Mouse (Mus musculus) CH12.LX (cell line): ENCODE results near the gene Phyhd1. TPM values are rescaled to one million over a fixed set of nuclear protein-coding genes. Genes with fewer than 3 reads are reported as not detected.

Source experiments
- DNase-seq: peaks from one replicate; pipeline ENCODE4 v3.0.0-alpha.2; 2013; ENCODE audit errors: extremely low read depth
- H3K27ac ChIP-seq: 2 replicates; pipeline ENCODE4 v1.5.1; 2012; ENCODE audit warnings: low read depth, mild to moderate bottlenecking, control low read depth, moderate library complexity; ENCODE audit not compliant: insufficient read depth
- H3K27me3 ChIP-seq: replicated peaks from 2 replicates; pipeline ENCODE3; 2012; ENCODE audit warnings: inconsistent platforms
- H3K36me3 ChIP-seq, 2 experiments: replicated peaks in 1 of 2; 2 replicates each; pipeline versions ENCODE3 to v1.6.1; 2012; ENCODE audit warnings: inconsistent platforms in 1 of 2, low read length in 1 of 2, mild to moderate bottlenecking in 1 of 2, mixed read lengths in 1 of 2, moderate library complexity in 1 of 2; ENCODE audit not compliant: control insufficient read depth in 1 of 2, insufficient read depth in 1 of 2
- H3K4me1 ChIP-seq, 2 experiments: 2 replicates each; pipeline ENCODE4 v1.6.1; 2012; ENCODE audit warnings: inconsistent platforms in 1 of 2, moderate library complexity in 1 of 2; ENCODE audit not compliant: insufficient read depth in 2 of 2, control insufficient read depth in 1 of 2
- H3K4me2 ChIP-seq: 2 replicates; pipeline ENCODE4 v1.6.1; 2012; ENCODE audit warnings: low read depth, mild to moderate bottlenecking, control low read depth; ENCODE audit not compliant: poor library complexity, insufficient read depth, severe bottlenecking
- H3K4me3 ChIP-seq, 3 experiments: fragments of 150-350 bp in 1 of 3; sonication (generic) in 1 of 3; replicated peaks in 1 of 3; 2 replicates each; pipeline versions ENCODE3 to v1.5.1; 2011 to 2012; ENCODE audit warnings: low read depth in 2 of 3, low read length in 2 of 3, mild to moderate bottlenecking in 2 of 3, moderate library complexity in 2 of 3, control low read depth in 1 of 3, improper control_type of control experiment in 1 of 3, inconsistent platforms in 1 of 3, mixed read lengths in 1 of 3; ENCODE audit not compliant: poor library complexity in 1 of 3
- H3K79me2 ChIP-seq: replicated peaks from 2 replicates; pipeline ENCODE4 v1.6.1; 2012; ENCODE audit warnings: mild to moderate bottlenecking, moderate library complexity; ENCODE audit not compliant: control insufficient read depth, poor library complexity, insufficient read depth, severe bottlenecking; ENCODE audit errors: extremely low read depth
- H3K9ac ChIP-seq: 2 replicates; pipeline ENCODE4 v1.6.1; 2012; ENCODE audit warnings: low read depth, mild to moderate bottlenecking, control low read depth, moderate library complexity; ENCODE audit not compliant: insufficient read depth
- H3K9me3 ChIP-seq: replicated peaks from 2 replicates; pipeline ENCODE3; 2012; ENCODE audit warnings: low read length, inconsistent platforms, mixed read lengths
- BHLHE40 ChIP-seq: IDR thresholded peaks from 2 replicates; pipeline ENCODE4 v1.6.1; 2011; ENCODE audit warnings: mild to moderate bottlenecking, low read depth, low read length, improper control_type of control experiment
- CHD1 ChIP-seq: IDR thresholded peaks from 2 replicates; pipeline ENCODE4 v1.6.1; 2012; ENCODE audit warnings: low read depth, low read length, improper control_type of control experiment, inconsistent platforms
- CHD2 ChIP-seq: IDR thresholded peaks from 2 replicates; pipeline ENCODE4 v1.6.1; 2011; ENCODE audit warnings: low read length, improper control_type of control experiment
- ELF1 ChIP-seq: IDR thresholded peaks from 2 replicates; pipeline ENCODE4 v1.6.1; 2014; ENCODE audit warnings: low read depth, mild to moderate bottlenecking, inconsistent platforms, low read length, improper control_type of control experiment
- EP300 ChIP-seq: IDR thresholded peaks from 2 replicates; pipeline ENCODE4 v1.6.1; 2011; ENCODE audit warnings: low read length, improper control_type of control experiment
- HCFC1 ChIP-seq: IDR thresholded peaks from 2 replicates; pipeline ENCODE4 v1.6.1; 2012; ENCODE audit warnings: low read depth, mild to moderate bottlenecking, inconsistent platforms, low read length, improper control_type of control experiment
- JUN ChIP-seq: IDR thresholded peaks from 2 replicates; pipeline ENCODE4 v1.6.1; 2011; ENCODE audit warnings: low read depth, mild to moderate bottlenecking, low read length, improper control_type of control experiment, moderate library complexity; ENCODE audit not compliant: insufficient read depth
- JUND ChIP-seq: conservative IDR thresholded peaks from 2 replicates; pipeline ENCODE4 v1.6.1; 2011; ENCODE audit warnings: low read depth, low read length, improper control_type of control experiment
- MAFK ChIP-seq: IDR thresholded peaks from 2 replicates; pipeline ENCODE4 v1.6.1; 2011; ENCODE audit warnings: low read length, improper control_type of control experiment; ENCODE audit not compliant: insufficient replicate concordance
- MAX ChIP-seq: IDR thresholded peaks from 2 replicates; pipeline ENCODE4 v1.6.1; 2011; ENCODE audit warnings: low read length, improper control_type of control experiment
- MAZ ChIP-seq: IDR thresholded peaks from 2 replicates; pipeline ENCODE4 v1.6.1; 2012; ENCODE audit warnings: low read depth, mild to moderate bottlenecking, inconsistent platforms, low read length, improper control_type of control experiment, moderate library complexity
- MEF2A ChIP-seq: IDR thresholded peaks from 2 replicates; pipeline ENCODE4 v1.6.1; 2014; ENCODE audit warnings: low read depth, mild to moderate bottlenecking, inconsistent platforms, low read length, improper control_type of control experiment, borderline replicate concordance
- MYC ChIP-seq: IDR thresholded peaks from 2 replicates; pipeline ENCODE4 v1.6.1; 2011; ENCODE audit warnings: low read depth, mild to moderate bottlenecking, improper control_type of control experiment, low read length
- POLR2AphosphoS2 ChIP-seq: IDR thresholded peaks from 2 replicates; pipeline ENCODE4 v1.6.1; 2011; ENCODE audit warnings: low read depth, low read length, improper control_type of control experiment
- SIN3A ChIP-seq: IDR thresholded peaks from 2 replicates; pipeline ENCODE4 v1.6.1; 2012; ENCODE audit warnings: low read length, improper control_type of control experiment, inconsistent platforms
- SMC3 ChIP-seq: IDR thresholded peaks from 2 replicates; pipeline ENCODE4 v1.6.1; 2011; ENCODE audit warnings: low read depth, low read length, improper control_type of control experiment
- TBP ChIP-seq: conservative IDR thresholded peaks from 2 replicates; pipeline ENCODE4 v1.6.1; 2011; ENCODE audit warnings: low read depth, low read length, improper control_type of control experiment
- USF2 ChIP-seq: conservative IDR thresholded peaks from 2 replicates; pipeline ENCODE4 v1.6.1; 2011; ENCODE audit warnings: low read depth, low read length, improper control_type of control experiment
- dilution Hi-C: fragments of 300-500 bp; cut with MboI; formaldehyde crosslinking; loops from 2 replicates; pipeline ENCODE4 v1.14.3; 2020; ENCODE audit warnings: low sequenced_read_pairs; ENCODE audit not compliant: extremely low pct_unique_long_range_greater_than_20kb, extremely low pct_ligation_motif_present
- in situ Hi-C: fragments of 300-500 bp; cut with MboI; formaldehyde crosslinking; loops from 3 replicates; pipeline ENCODE4 v1.14.3; 2019; ENCODE audit warnings: low sequenced_read_pairs, low pct_ligation_motif_present, low pct_unique_long_range_greater_than_20kb, mixed read lengths
- polyA plus RNA-seq: library from polyadenylated mRNA; unstranded; fragments of >175 nt; gene quantifications from 2 replicates; pipeline ENCODE4 v1.2.1, GENCODE M21; 2012; ENCODE audit warnings: low read depth; ENCODE audit not compliant: insufficient read length
- total RNA-seq, 2 experiments: library from RNA; depleted of rRNA; stranded (reverse); fragments of 300-350 nt in 1 of 2; fragments of >200 nt in 1 of 2; gene quantifications; 2 replicates each; pipeline ENCODE4 v1.2.3; 2012 to 2014

The Phyhd1 gene
- total and polyA plus RNA-seq, 3 experiments: 7.1 to 9.7 (median 8.9) TPM

GRCm38 (mm10) chr2:30239777-30240176, 26.2 kb upstream of the Phyhd1 start:
- dilution Hi-C loops: no loop called here
- Histone ChIP-seq H3K9me3 (no peaks in the 10 kb centered on the region), H3K4me1 (peaks cover 8 to 36% of the 10 kb centered on the region in 2 experiments; a peak in 3 of 4 replicates), H3K36me3 (peaks cover 18 to 48% of the 10 kb centered on the region in 2 experiments), H3K27ac (no peak overlapping the region), H3K79me2 (no peaks in the 10 kb centered on the region), H3K4me3 (no peak overlapping the region), H3K4me2 (no peak overlapping the region), H3K9ac (no peak overlapping the region), H3K27me3 (no peaks in the 10 kb centered on the region)
- in situ Hi-C loops: loop anchor here (10.0 kb wide), 1 partner anchor 55 kb away; no protein-coding TSS in a partner anchor
- TF ChIP-seq USF2: no peak
- TF ChIP-seq EP300: no peak
- no peak for TF ChIP-seq HCFC1
- no peak for TF ChIP-seq BHLHE40
- no peak for TF ChIP-seq SMC3
- TF ChIP-seq MAX: no peak
- no peak for DNase-seq

DNA sequence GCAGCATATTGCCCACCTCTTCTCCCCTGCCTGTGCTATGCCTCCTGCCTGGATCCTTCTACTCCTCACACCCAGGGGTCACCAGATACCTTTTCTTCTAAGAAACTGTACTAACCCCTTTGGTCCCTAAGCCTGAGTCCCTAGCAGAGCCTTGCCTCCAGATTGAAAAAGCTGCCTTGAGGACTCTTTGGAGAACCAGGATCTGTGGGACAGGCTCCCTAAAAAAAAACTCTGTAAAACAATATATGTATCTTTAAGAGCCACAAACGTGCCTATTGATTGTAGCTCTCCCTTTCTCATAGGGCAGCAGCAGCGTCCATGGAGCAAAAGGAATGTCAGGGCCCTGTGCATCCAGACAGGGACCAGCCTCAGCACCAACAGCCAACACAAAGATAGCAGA, 25.7 kb upstream of the Phyhd1 start, which contains the start of gene Gm28035:
Gene Gm28035 (plus strand): TSS at position 301 of the 400 bp plus-strand sequence.
- no peak within 1 kb of the TSS for H3K9ac ChIP-seq

GRCm38 (mm10) chr2:30242509-30242908, 23.5 kb upstream of the Phyhd1 start:
- no peaks in the 10 kb centered on the region for H3K79me2 ChIP-seq
- DNase-seq: no peak
- peaks cover 14 to 41% of the 10 kb centered on the region in 2 experiments for H3K4me1 ChIP-seq
- no peaks in the 10 kb centered on the region for H3K27me3 ChIP-seq
- no peak overlapping the region for H3K27ac ChIP-seq
- in situ Hi-C loops: loop anchor here (10.0 kb wide), 1 partner anchor 58 kb away; no protein-coding TSS in a partner anchor
- H3K9me3 ChIP-seq: no peaks in the 10 kb centered on the region
- no peak overlapping the region for H3K4me2 ChIP-seq
- no peak for TF ChIP-seq MEF2A
- no peak for TF ChIP-seq CHD2
- no peak for TF ChIP-seq MYC
- TF ChIP-seq MAFK: no peak
- TF ChIP-seq MAZ: no peak
- no peak for TF ChIP-seq HCFC1
- no peak for TF ChIP-seq BHLHE40
- TF ChIP-seq, all 38 proteins: peak for 0
- dilution Hi-C loops: no loop called here
- peaks cover 21 to 63% of the 10 kb centered on the region in 2 experiments for H3K36me3 ChIP-seq
- H3K4me3 ChIP-seq: no peak overlapping the region
- no peak overlapping the region for H3K9ac ChIP-seq

More for the DNA sequence above, 25.7 kb upstream of the Phyhd1 start, which contains the start of gene Gm28035:
- peaks cover 8 to 38% of the 10 kb centered on the region in 2 experiments; a peak in 3 of 4 replicates for H3K4me1 ChIP-seq
- TF ChIP-seq TBP (no peak), HCFC1 (no peak), ELF1 (no peak), CHD2 (no peak), JUN (no peak), USF2 (no peak), SIN3A (no peak), JUND (no peak), SMC3 (no peak), MEF2A (no peak), POLR2AphosphoS2 (no peak), CHD1 (no peak)
- H3K27ac ChIP-seq: no peak within 1 kb of the TSS
- H3K4me3 ChIP-seq: no peak within 1 kb of the TSS
- no peaks in the 10 kb centered on the region for H3K79me2 ChIP-seq
- in situ Hi-C loops (loop anchor here (10.0 kb wide), 1 partner anchor 55 kb away; no protein-coding TSS in a partner anchor), dilution Hi-C loops (no loop called here)
- H3K9me3 ChIP-seq: no peaks in the 10 kb centered on the region
- no peaks in the 10 kb centered on the region for H3K27me3 ChIP-seq
- H3K36me3 ChIP-seq: peaks cover 19 to 51% of the 10 kb centered on the region in 2 experiments
- no peak within 1 kb of the TSS for H3K4me2 ChIP-seq
- DNase-seq: no peak
